Mouse (Mus musculus): ENCODE measurements at regions not wholly inside any gene's neighbourhood (a gene's known extent, or its start where the extent isn't known, plus 50 kb on each side); places are given as distances from the start of the nearest gene placed in this dataset.

DNA sequence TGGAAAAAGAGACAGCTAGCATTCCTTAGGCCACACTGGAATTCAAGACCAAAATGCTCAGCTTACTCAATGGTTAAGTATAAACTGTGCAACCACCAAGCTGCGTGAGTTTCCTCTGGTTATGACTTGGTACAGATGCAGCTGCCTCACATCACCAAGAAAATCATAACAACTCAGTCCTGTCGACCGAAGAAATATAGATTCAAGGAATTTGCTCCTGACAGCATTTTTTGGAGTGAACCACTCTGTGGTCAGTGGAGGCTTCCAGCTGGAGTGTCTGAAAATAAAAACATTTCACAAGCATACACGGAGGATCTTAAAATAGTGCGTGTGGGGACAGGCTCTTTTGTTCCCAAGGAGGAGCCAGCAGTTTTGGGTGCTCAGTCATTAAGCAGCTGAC, 253.8 kb downstream of the Bckdhb start:
- WGBS, result 75% methylated on average over 5 of the region's 5 CpGs
- Histone ChIP-seq H3K36me3 (replicated peaks; ENCODE audit: control insufficient read depth, insufficient read depth, low read depth, low read length) (no peaks in the 10 kb centered on the region), H3K27me3 (ENCODE audit: control insufficient read depth, insufficient read depth, low read length) (no peaks in the 10 kb centered on the region), H3K4me1 (ENCODE audit: control insufficient read depth, insufficient read depth, low read length) (no peaks in the 10 kb centered on the region), H3K9me3 (replicated peaks; ENCODE audit: control insufficient read depth, low read length) (no peaks in the 10 kb centered on the region), H3K9ac (replicated peaks; ENCODE audit: low read length) (no peak overlapping the region), H3K27ac (replicated peaks; ENCODE audit: low read depth, low read length) (no peak overlapping the region), H3K4me3 (ENCODE audit: low read depth, low read length) (no peak overlapping the region), H3K4me2 (ENCODE audit: low read depth, low read length) (no peak overlapping the region)
- DNase-seq (ENCODE audit: low spot score) (no peak), ATAC-seq (replicated peaks; ENCODE audit: insufficient number of reproducible peaks, low FRiP score, low TSS enrichment, low read depth) (no peak)

DNA sequence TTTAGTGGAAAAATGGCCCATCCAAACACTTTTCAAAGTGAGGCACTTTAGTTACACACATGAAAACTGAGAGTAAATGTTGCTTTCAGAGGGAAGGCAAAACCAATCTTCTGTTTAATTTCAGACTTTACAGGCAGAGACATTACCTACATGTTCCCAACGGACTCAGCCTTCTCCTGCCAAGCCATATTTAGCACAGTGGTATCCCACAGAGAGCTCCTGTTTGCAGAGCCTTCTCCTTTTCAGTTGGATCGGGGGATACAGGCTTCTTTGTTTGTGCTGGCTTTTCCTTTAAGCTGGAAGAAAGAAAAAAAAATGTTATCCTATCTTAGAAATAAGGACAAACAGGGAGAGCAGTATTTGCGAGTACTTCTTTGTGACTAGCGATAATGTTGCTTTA, 254.3 kb downstream of the Bckdhb start:
- no peaks in the 10 kb centered on the region for H3K27me3 ChIP-seq (ENCODE audit: control insufficient read depth, insufficient read depth, low read length)
- H3K9me3 ChIP-seq (replicated peaks; ENCODE audit: control insufficient read depth, low read length), result no peaks in the 10 kb centered on the region
- no peak overlapping the region for H3K4me2 ChIP-seq (ENCODE audit: low read depth, low read length)
- H3K4me3 ChIP-seq (ENCODE audit: low read depth, low read length), result no peak overlapping the region
- 38% methylated on average over 4 of the region's 4 CpGs for WGBS
- no peak overlapping the region for H3K9ac ChIP-seq (replicated peaks; ENCODE audit: low read length)
- ATAC-seq (replicated peaks; ENCODE audit: insufficient number of reproducible peaks, low FRiP score, low TSS enrichment, low read depth) (no peak), DNase-seq (ENCODE audit: low spot score) (no peak)
- no peak overlapping the region for H3K27ac ChIP-seq (replicated peaks; ENCODE audit: low read depth, low read length)
- H3K4me1 ChIP-seq (ENCODE audit: control insufficient read depth, insufficient read depth, low read length), result no peaks in the 10 kb centered on the region
- H3K36me3 ChIP-seq (replicated peaks; ENCODE audit: control insufficient read depth, insufficient read depth, low read depth, low read length), result no peaks in the 10 kb centered on the region

DNA sequence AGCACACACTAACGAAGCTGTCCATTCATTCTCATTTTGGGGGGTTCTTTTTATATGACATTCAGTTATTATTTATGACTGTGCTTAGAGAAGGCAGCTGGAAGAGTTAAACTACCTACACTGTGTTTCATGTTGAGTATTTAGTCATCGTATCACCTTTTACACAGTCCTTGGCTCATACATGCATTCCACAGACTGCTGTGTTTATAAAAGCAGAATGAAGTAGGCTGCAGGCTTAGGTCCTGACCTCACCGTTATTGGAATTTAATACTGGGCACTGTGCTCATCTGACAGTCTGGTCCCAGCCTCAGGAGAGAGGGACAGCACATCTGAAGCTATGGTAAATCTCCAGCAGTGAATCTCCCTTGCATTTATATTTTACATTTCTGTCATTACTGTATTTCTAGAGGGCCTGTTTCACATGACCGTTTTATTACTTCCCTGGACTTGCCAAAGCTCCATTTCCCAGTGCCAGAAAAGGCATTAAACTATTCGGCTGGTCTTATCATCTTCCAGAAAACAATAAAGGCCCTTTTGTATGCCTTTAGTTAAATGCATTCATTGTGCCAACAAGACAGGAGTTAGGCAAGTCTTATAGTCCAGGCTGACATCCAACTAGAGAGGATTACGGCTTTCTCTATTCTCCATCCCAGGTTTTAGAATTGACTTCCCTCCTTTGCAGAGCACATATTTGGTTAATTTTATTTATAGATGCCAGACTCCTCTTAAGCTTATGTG, 258.9 kb downstream of the Bckdhb start:
- Histone ChIP-seq H3K27me3 (ENCODE audit: control insufficient read depth, insufficient read depth, low read length) (no peaks in the 10 kb centered on the region), H3K4me3 (ENCODE audit: low read depth, low read length) (no peak overlapping the region), H3K9ac (replicated peaks; ENCODE audit: low read length) (no peak overlapping the region), H3K4me2 (ENCODE audit: low read depth, low read length) (no peak overlapping the region), H3K27ac (replicated peaks; ENCODE audit: low read depth, low read length) (no peak overlapping the region), H3K4me1 (ENCODE audit: control insufficient read depth, insufficient read depth, low read length) (no peaks in the 10 kb centered on the region), H3K36me3 (replicated peaks; ENCODE audit: control insufficient read depth, insufficient read depth, low read depth, low read length) (no peaks in the 10 kb centered on the region), H3K9me3 (replicated peaks; ENCODE audit: control insufficient read depth, low read length) (no peaks in the 10 kb centered on the region)
- no peak for ATAC-seq (replicated peaks; ENCODE audit: insufficient number of reproducible peaks, low FRiP score, low TSS enrichment, low read depth)
- DNase-seq (ENCODE audit: low spot score), result no peak
- WGBS, result 54% methylated on average over 6 of the region's 6 CpGs

DNA sequence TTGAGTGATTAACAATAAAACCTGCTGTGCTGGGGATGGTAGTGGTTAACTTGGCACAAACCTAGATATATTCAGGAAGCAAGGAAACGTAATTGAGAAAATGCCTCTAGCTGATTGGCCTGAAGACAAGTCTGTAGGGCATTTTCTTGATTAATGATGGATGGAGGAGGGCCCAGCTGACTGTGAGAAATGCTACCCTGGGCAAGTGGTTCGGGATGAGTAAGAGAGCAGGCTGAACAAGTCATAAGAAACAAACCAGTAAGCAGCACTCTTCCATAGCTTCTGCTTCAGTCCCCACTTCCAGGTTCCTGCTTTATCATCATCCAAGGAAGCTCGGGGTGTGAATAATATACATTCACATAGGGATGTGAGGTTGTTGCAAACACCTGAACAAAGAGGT, 262.6 kb downstream of the Bckdhb start:
- ATAC-seq (replicated peaks; ENCODE audit: insufficient number of reproducible peaks, low FRiP score, low TSS enrichment, low read depth) (no peak), DNase-seq (ENCODE audit: low spot score) (no peak)
- 71% methylated on average over 3 of the region's 3 CpGs for WGBS
- H3K27me3 ChIP-seq (ENCODE audit: control insufficient read depth, insufficient read depth, low read length), result no peaks in the 10 kb centered on the region
- no peaks in the 10 kb centered on the region for H3K9me3 ChIP-seq (replicated peaks; ENCODE audit: control insufficient read depth, low read length)
- no peak overlapping the region for H3K4me3 ChIP-seq (ENCODE audit: low read depth, low read length)
- H3K4me2 ChIP-seq (ENCODE audit: low read depth, low read length), result no peak overlapping the region
- H3K27ac ChIP-seq (replicated peaks; ENCODE audit: low read depth, low read length), result no peak overlapping the region
- H3K4me1 ChIP-seq (ENCODE audit: control insufficient read depth, insufficient read depth, low read length), result no peaks in the 10 kb centered on the region
- H3K36me3 ChIP-seq (replicated peaks; ENCODE audit: control insufficient read depth, insufficient read depth, low read depth, low read length), result no peaks in the 10 kb centered on the region
- no peak overlapping the region for H3K9ac ChIP-seq (replicated peaks; ENCODE audit: low read length)

DNA sequence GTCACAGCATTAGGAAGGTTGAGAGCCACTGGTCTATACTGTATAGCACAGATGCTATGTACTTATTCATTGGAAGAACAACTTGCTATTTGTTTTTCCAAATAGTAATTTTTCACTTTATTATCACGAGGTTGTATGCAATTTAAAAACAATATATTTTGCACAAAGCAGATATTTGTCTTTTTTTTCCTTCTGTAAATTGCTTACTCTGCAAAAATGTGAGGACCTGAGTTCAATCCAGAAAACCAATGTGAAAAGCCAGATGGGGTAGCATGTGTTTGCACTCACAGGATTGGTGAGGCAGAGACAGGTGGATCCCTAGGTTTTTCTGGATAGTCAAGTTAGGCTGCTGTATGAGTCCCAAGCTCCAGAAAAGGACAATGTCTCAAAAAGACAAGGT, 268.5 kb downstream of the Bckdhb start:
- Histone ChIP-seq H3K4me3 (ENCODE audit: low read depth, low read length) (no peak overlapping the region), H3K27me3 (ENCODE audit: control insufficient read depth, insufficient read depth, low read length) (no peaks in the 10 kb centered on the region), H3K9me3 (replicated peaks; ENCODE audit: control insufficient read depth, low read length) (no peaks in the 10 kb centered on the region), H3K4me1 (ENCODE audit: control insufficient read depth, insufficient read depth, low read length) (no peaks in the 10 kb centered on the region), H3K27ac (replicated peaks; ENCODE audit: low read depth, low read length) (no peak overlapping the region), H3K4me2 (ENCODE audit: low read depth, low read length) (no peak overlapping the region), H3K36me3 (replicated peaks; ENCODE audit: control insufficient read depth, insufficient read depth, low read depth, low read length) (no peaks in the 10 kb centered on the region), H3K9ac (replicated peaks; ENCODE audit: low read length) (no peak overlapping the region)
- no peak for DNase-seq (ENCODE audit: low spot score)
- WGBS, result 78% methylated on average over 1 of the region's 1 CpGs
- no peak for ATAC-seq (replicated peaks; ENCODE audit: insufficient number of reproducible peaks, low FRiP score, low TSS enrichment, low read depth)

DNA sequence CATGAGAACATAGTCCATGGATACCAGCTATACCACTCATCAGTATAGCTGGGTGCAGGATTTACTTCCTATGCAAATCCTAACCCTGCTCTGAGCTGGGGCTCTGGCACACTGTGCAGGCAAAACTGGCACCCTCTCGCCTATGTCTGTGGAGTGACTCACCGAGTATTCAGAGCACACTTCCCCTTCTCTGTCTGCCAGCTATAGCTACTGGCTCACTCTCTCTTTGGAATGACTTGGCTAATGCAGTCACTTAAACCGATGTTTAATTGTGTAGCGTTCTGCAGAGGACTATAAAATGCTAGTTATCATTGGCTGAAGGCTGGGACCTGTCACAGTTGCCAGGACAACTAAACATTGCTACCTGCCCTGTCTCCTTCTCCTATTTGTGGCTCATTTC, 269.8 kb downstream of the Bckdhb start:
- ATAC-seq (replicated peaks; ENCODE audit: insufficient number of reproducible peaks, low FRiP score, low TSS enrichment, low read depth) (no peak), DNase-seq (ENCODE audit: low spot score) (no peak)
- no peaks in the 10 kb centered on the region for H3K27me3 ChIP-seq (ENCODE audit: control insufficient read depth, insufficient read depth, low read length)
- H3K4me2 ChIP-seq (ENCODE audit: low read depth, low read length), result no peak overlapping the region
- no peak overlapping the region for H3K9ac ChIP-seq (replicated peaks; ENCODE audit: low read length)
- H3K4me3 ChIP-seq (ENCODE audit: low read depth, low read length), result no peak overlapping the region
- WGBS, result 92% methylated on average over 4 of the region's 4 CpGs
- no peak overlapping the region for H3K27ac ChIP-seq (replicated peaks; ENCODE audit: low read depth, low read length)
- no peaks in the 10 kb centered on the region for H3K4me1 ChIP-seq (ENCODE audit: control insufficient read depth, insufficient read depth, low read length)
- H3K36me3 ChIP-seq (replicated peaks; ENCODE audit: control insufficient read depth, insufficient read depth, low read depth, low read length), result no peaks in the 10 kb centered on the region
- H3K9me3 ChIP-seq (replicated peaks; ENCODE audit: control insufficient read depth, low read length), result no peaks in the 10 kb centered on the region

DNA sequence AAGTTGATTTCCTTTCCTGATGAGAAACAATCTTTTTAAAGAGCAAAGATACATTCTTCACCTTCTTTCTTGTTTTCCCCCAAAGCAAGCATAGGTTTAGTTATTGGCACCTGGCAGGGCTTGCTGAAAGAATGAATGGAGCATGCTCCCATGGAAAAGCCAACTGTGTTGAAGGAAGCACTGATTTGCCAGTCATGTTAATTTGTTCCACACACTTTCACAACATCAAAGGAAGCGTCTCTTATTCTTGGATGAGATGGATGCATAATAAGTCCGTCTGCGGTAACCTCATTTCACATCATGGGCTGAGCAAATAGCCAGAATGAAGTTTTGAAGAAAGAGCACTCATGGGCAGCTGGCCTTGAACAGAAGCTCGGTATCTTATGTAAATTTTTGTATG, 270.4 kb downstream of the Bckdhb start:
- Histone ChIP-seq H3K36me3 (replicated peaks; ENCODE audit: control insufficient read depth, insufficient read depth, low read depth, low read length) (no peaks in the 10 kb centered on the region), H3K27ac (replicated peaks; ENCODE audit: low read depth, low read length) (no peak overlapping the region), H3K4me1 (ENCODE audit: control insufficient read depth, insufficient read depth, low read length) (no peaks in the 10 kb centered on the region), H3K4me3 (ENCODE audit: low read depth, low read length) (no peak overlapping the region), H3K9ac (replicated peaks; ENCODE audit: low read length) (no peak overlapping the region), H3K4me2 (ENCODE audit: low read depth, low read length) (no peak overlapping the region), H3K9me3 (replicated peaks; ENCODE audit: control insufficient read depth, low read length) (no peaks in the 10 kb centered on the region), H3K27me3 (ENCODE audit: control insufficient read depth, insufficient read depth, low read length) (no peaks in the 10 kb centered on the region)
- WGBS, result 88% methylated on average over 4 of the region's 4 CpGs
- DNase-seq (ENCODE audit: low spot score), result no peak
- ATAC-seq (replicated peaks; ENCODE audit: insufficient number of reproducible peaks, low FRiP score, low TSS enrichment, low read depth), result no peak

DNA sequence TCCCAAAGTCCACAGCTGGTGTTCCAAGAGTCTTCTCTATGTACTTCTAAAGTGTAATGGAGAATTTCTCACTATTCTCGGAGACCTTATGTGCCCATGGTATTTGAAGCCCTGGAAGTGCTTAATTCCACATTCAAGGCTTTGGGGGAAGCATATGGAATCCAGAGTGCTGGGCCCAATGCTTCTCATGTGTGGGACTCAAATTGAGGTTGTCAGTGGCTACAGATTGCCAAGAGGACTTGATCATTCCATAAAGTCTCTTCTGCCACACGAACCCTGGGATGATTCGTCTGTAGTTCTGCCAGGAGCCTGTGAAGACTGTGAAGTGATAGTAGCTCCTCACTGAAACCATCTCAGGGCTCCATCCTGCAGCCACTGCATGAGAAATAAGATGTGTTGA, 275.3 kb downstream of the Bckdhb start:
- Histone ChIP-seq H3K36me3 (replicated peaks; ENCODE audit: control insufficient read depth, insufficient read depth, low read depth, low read length) (no peaks in the 10 kb centered on the region), H3K4me3 (ENCODE audit: low read depth, low read length) (no peak overlapping the region), H3K27ac (replicated peaks; ENCODE audit: low read depth, low read length) (no peak overlapping the region), H3K4me1 (ENCODE audit: control insufficient read depth, insufficient read depth, low read length) (no peaks in the 10 kb centered on the region), H3K27me3 (ENCODE audit: control insufficient read depth, insufficient read depth, low read length) (no peaks in the 10 kb centered on the region), H3K4me2 (ENCODE audit: low read depth, low read length) (no peak overlapping the region), H3K9me3 (replicated peaks; ENCODE audit: control insufficient read depth, low read length) (no peaks in the 10 kb centered on the region), H3K9ac (replicated peaks; ENCODE audit: low read length) (no peak overlapping the region)
- no peak for DNase-seq (ENCODE audit: low spot score)
- WGBS, result 80% methylated on average over 3 of the region's 3 CpGs
- no peak for ATAC-seq (replicated peaks; ENCODE audit: insufficient number of reproducible peaks, low FRiP score, low TSS enrichment, low read depth)
